Mouse (Mus musculus): ENCODE data around the gene Gm20661. TPM values are rescaled to one million over a fixed set of nuclear protein-coding genes. Genes with fewer than 3 reads are reported as not detected.

Gene Gm20661
- total and polyA plus RNA-seq, 3 experiments: 0.35 to 0.85 TPM; not detected in 1

DNA sequence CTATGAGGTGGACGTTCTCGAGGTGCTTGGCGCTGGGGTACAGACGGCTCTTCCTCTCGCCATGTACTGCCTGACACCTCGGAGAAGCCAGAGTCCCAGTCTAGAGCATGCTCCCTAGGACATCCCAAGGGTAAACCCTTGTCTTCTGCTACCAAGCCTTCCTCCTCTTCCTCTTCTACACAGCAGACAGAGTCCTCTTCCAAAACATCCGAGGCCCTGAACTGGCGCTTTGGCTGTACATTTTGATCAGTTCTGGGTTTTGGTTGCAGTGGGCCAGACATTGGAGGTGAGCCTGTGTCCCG is 1.8 kb downstream of the Gm20661 start:
- Histone ChIP-seq H3K27ac (ENCODE audit: control insufficient read depth, low read depth, low read length) (peak overlapping the region; percentile 94), H3K4me1 (ENCODE audit: control insufficient read depth in 1 of 2, insufficient read depth in 2 of 2, low read length in 2 of 2) (peaks cover 35 to 48% of the 10 kb centered on the region in 2 experiments), H3K27me3 (ENCODE audit: control insufficient read depth in 1 of 2, insufficient read depth in 2 of 2, low read length in 2 of 2) (no peaks in the 10 kb centered on the region), H3K9me3 (replicated peaks; ENCODE audit: insufficient read depth, low read length) (no peaks in the 10 kb centered on the region), H3K9ac (ENCODE audit: control insufficient read depth, low read depth, low read length, poor library complexity, severe bottlenecking) (peak overlapping the region; percentile 88), H3K36me3 (ENCODE audit: control insufficient read depth in 1 of 2, insufficient read depth in 2 of 2, low read length in 2 of 2) (peaks cover 4 to 44% of the 10 kb centered on the region in 2 experiments), H3K4me3 (ENCODE audit: control insufficient read depth in 1 of 2, insufficient read depth in 1 of 2, low read depth in 2 of 2, low read length in 2 of 2) (peak overlapping the region; percentile 72 to 91), H3K79me2 (ENCODE audit: control insufficient read depth, insufficient read depth, low read length, poor library complexity) (peaks cover 33% of the 10 kb centered on the region)
- 0 out of 2 replicates have a peak, but pooled peaks have one; percentile 23 for TF ChIP-seq UBTF (IDR thresholded peaks at IDR 0.05; ENCODE audit: borderline replicate concordance, insufficient read depth, low read depth, low read length)
- TF ChIP-seq RAD21 (IDR thresholded peaks at IDR 0.05; ENCODE audit: low read depth, low read length): no peak
- peak; percentile 24; the same call in 1 of the 2 replicates for TF ChIP-seq ZMIZ1 (IDR thresholded peaks at IDR 0.05; ENCODE audit: low read depth, low read length)
- DNase-seq (ENCODE audit: low read depth, low spot score): no peak

DNA sequence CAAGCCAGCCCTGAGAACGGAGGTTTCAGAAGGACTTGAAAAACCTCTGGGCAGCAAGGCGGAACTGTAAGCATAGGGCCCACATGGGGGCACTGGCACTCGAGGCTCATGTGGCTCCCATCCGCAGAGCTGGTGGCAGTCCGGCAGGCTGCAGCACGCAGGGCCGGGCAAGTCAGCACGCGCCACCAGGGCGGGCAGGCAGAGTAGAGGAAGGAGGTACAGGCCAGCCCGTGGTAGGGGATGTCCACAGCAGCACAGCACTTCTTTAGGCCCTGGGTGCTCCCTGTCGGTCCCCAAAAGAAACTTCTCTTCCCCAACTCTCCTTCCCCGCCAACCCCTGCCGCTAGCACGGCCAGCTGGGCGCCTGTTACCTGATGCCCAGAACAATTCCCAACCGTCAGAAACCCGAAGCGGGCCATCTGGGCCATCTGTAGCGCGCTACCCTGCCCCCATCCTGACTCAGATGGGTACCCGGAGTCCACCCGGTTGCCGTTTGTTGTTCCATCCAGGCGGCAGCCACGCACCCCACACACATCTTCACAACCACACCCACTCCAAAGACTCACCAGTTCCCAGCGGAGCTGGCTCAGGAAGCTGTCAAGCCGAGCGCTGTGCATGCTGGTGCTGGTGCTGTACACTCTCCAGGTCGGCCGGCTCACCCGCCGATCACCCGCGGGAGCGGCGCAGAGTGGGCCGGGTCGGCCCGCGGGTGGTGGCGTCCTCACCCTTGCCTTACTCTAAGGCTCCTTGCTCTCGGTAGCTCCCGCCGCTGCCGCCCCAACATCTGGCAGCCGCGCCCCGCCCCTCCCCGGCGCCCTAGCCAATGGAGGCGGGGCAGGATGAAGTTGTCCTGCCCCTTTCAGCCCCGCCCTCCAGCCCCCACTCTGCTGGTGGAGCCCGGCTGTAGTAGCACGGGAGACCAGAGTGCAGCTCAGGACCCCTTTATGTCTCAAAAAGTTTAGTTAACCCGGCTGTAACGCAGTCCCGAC is 2.6 kb downstream of the Gm20661 start, which contains the start of gene Inka1:
Inka1 (minus strand) TSS at position 749 of the 989 bp plus-strand sequence.
- Histone ChIP-seq H3K9ac (ENCODE audit: control insufficient read depth, low read depth, low read length, poor library complexity, severe bottlenecking) (peak within 1 kb of the TSS; percentile 88), H3K9me3 (replicated peaks; ENCODE audit: insufficient read depth, low read length) (no peaks in the 10 kb centered on the region), H3K27me3 (ENCODE audit: control insufficient read depth in 1 of 2, insufficient read depth in 2 of 2, low read length in 2 of 2) (no peaks in the 10 kb centered on the region), H3K79me2 (ENCODE audit: control insufficient read depth, insufficient read depth, low read length, poor library complexity) (peaks cover 33% of the 10 kb centered on the region), H3K4me3 (ENCODE audit: control insufficient read depth in 1 of 2, insufficient read depth in 1 of 2, low read depth in 2 of 2, low read length in 2 of 2) (peak within 1 kb of the TSS; percentile 72 to 91), H3K36me3 (ENCODE audit: control insufficient read depth in 1 of 2, insufficient read depth in 2 of 2, low read length in 2 of 2) (peaks cover 4 to 39% of the 10 kb centered on the region in 2 experiments), H3K4me1 (ENCODE audit: control insufficient read depth in 1 of 2, insufficient read depth in 2 of 2, low read length in 2 of 2) (peaks cover 35 to 43% of the 10 kb centered on the region in 2 experiments), H3K27ac (ENCODE audit: control insufficient read depth, low read depth, low read length) (peak within 1 kb of the TSS; percentile 94)
- DNase-seq (ENCODE audit: low read depth, low spot score): peak; percentile 93
- TF ChIP-seq NELFE (IDR thresholded peaks at IDR 0.05; ENCODE audit: low read depth, low read length): peak; percentile 86
- peak; percentile 32 for TF ChIP-seq MYC (IDR thresholded peaks at IDR 0.05; ENCODE audit: low read depth, low read length)
- TF ChIP-seq POLR2AphosphoS2 (IDR thresholded peaks at IDR 0.05; ENCODE audit: low read length): peak; percentile 85
- peak; percentile 76 for TF ChIP-seq MAZ (IDR thresholded peaks at IDR 0.05; ENCODE audit: low read depth, low read length)
- TF ChIP-seq ZKSCAN1 (IDR thresholded peaks at IDR 0.05; ENCODE audit: low read depth, low read length): 0 out of 2 replicates have a peak, but pooled peaks have one; percentile 21
- no peak for TF ChIP-seq JUND (IDR thresholded peaks at IDR 0.05; ENCODE audit: low read depth, low read length)
- TF ChIP-seq MAFK (IDR thresholded peaks at IDR 0.05; ENCODE audit: borderline replicate concordance, low read depth, low read length): no peak
- no peak for TF ChIP-seq E2F4 (IDR thresholded peaks at IDR 0.05; ENCODE audit: borderline replicate concordance, low read depth, low read length)
- TF ChIP-seq MXI1 (IDR thresholded peaks at IDR 0.05; ENCODE audit: low read depth, low read length): peak; percentile 79
- no peak for TF ChIP-seq GABPA (IDR thresholded peaks at IDR 0.05; ENCODE audit: low read depth, low read length)
- TF ChIP-seq MAX (IDR thresholded peaks at IDR 0.05; ENCODE audit: low read length): peak; percentile 76
- no peak for TF ChIP-seq GATA1 (IDR thresholded peaks at IDR 0.05; ENCODE audit: low read depth, low read length)
- TF ChIP-seq ELF1 (IDR thresholded peaks at IDR 0.05; ENCODE audit: low read depth, low read length): 0 out of 2 replicates have a peak, but pooled peaks have one; percentile 3
- no peak for TF ChIP-seq RCOR1 (IDR thresholded peaks at IDR 0.05; ENCODE audit: low read depth, low read length)
- no peak for TF ChIP-seq USF1 (IDR thresholded peaks at IDR 0.05; ENCODE audit: low read depth, low read length)
- peak; percentile 79 to 92 for TF ChIP-seq POLR2A (IDR thresholded peaks at IDR 0.05; ENCODE audit: control insufficient read depth in 1 of 2, insufficient read depth in 1 of 2, low read depth in 1 of 2, low read length in 2 of 2, poor library complexity in 1 of 2)
- peak; percentile 87; the same call in 1 of the 2 replicates for TF ChIP-seq POLR2AphosphoS5 (IDR thresholded peaks at IDR 0.05; ENCODE audit: borderline replicate concordance, low read depth, low read length)
- TF ChIP-seq KAT2A (conservative IDR thresholded peaks at IDR 0.05; ENCODE audit: low read depth, low read length): no peak
- peak; percentile 20; the same call in 1 of the 2 replicates for TF ChIP-seq SMC3 (IDR thresholded peaks at IDR 0.05; ENCODE audit: low read depth, low read length)
- no peak for TF ChIP-seq ZC3H11A (IDR thresholded peaks at IDR 0.05; ENCODE audit: low read depth, low read length)
- no peak for TF ChIP-seq MYB (IDR thresholded peaks at IDR 0.05; ENCODE audit: low read depth, low read length)
- TF ChIP-seq ZNF384 (IDR thresholded peaks at IDR 0.05; ENCODE audit: low read depth, low read length): no peak
- 0 out of 2 replicates have a peak, but pooled peaks have one; percentile 4 for TF ChIP-seq ETS1 (IDR thresholded peaks at IDR 0.05; ENCODE audit: low read depth, low read length)
- peak in 1 of 2 experiments; percentile 7; a peak in 2 of 4 replicates for TF ChIP-seq EP300 (IDR thresholded peaks at IDR 0.05; ENCODE audit: low read depth in 1 of 2, low read length in 2 of 2)
- TF ChIP-seq SIN3A (IDR thresholded peaks at IDR 0.05; ENCODE audit: low read length): peak; percentile 70
- TF ChIP-seq TAL1 (IDR thresholded peaks at IDR 0.05; ENCODE audit: low read length): no peak
- peak; percentile 23; the same call in 1 of the 2 replicates for TF ChIP-seq MEF2A (IDR thresholded peaks at IDR 0.05; ENCODE audit: extremely low read depth, insufficient replicate concordance, low read depth, low read length, poor library complexity, severe bottlenecking)

Data from MEL (cell line).